Mouse (Mus musculus) heart, embryonic 16.5 days (tissue): ENCODE results near the gene Gpbar1. TPM values are rescaled to one million over a fixed set of nuclear protein-coding genes. Genes with fewer than 3 reads are reported as not detected.

Source experiments
- ATAC-seq: fragments of 200-750 bp; cut with Nextera tagmentation; replicated peaks from 2 replicates; pipeline ENCODE4 v1.8.0; 2017; ENCODE audit warnings: moderate number of reproducible peaks; ENCODE audit not compliant: insufficient read depth, low FRiP score; ENCODE audit errors: extremely low read depth
- H3K27ac ChIP-seq: fragments of 300-500 bp; sonication (generic); 2 replicates; pipeline ENCODE4 v1.5.1; 2014; ENCODE audit warnings: mild to moderate bottlenecking, low read length, control low read depth, moderate library complexity
- H3K27me3 ChIP-seq: fragments of 300-500 bp; sonication (generic); 2 replicates; pipeline ENCODE4 v1.6.1; 2014; ENCODE audit warnings: low read length, mixed read lengths; ENCODE audit not compliant: control insufficient read depth, insufficient read depth
- H3K36me3 ChIP-seq: fragments of 300-500 bp; sonication (generic); 2 replicates; pipeline ENCODE4 v1.6.1; 2014; ENCODE audit not compliant: control insufficient read depth, insufficient read depth
- H3K4me1 ChIP-seq: fragments of 300-500 bp; sonication (generic); 2 replicates; pipeline ENCODE4 v1.6.1; 2014; ENCODE audit warnings: low read length, mixed read lengths; ENCODE audit not compliant: control insufficient read depth, insufficient read depth
- H3K4me2 ChIP-seq: fragments of 300-500 bp; sonication (generic); 2 replicates; pipeline ENCODE4 v1.6.1; 2014; ENCODE audit warnings: low read depth, mild to moderate bottlenecking, control low read depth, low read length
- H3K4me3 ChIP-seq: fragments of 300-500 bp; sonication (generic); 2 replicates; pipeline ENCODE4 v1.5.1; 2014; ENCODE audit warnings: mild to moderate bottlenecking, control low read depth, low read length
- H3K9ac ChIP-seq: fragments of 300-500 bp; sonication (generic); 2 replicates; pipeline ENCODE4 v1.6.1; 2014; ENCODE audit warnings: low read length, control low read depth
- H3K9me3 ChIP-seq: fragments of 300-500 bp; sonication (generic); replicated peaks from 2 replicates; pipeline ENCODE4 v1.6.1; 2016; ENCODE audit warnings: low read length; ENCODE audit not compliant: control insufficient read depth
- whole genome bisulfite sequencing: fragments of 180-500 bp; shearing (Covaris S2); extraction: QIAGEN DNeasy Blood & Tissue Kit; methylation state at CpG from one replicate; pipeline ENCODE4 v1.1.7; 2014; 5-methylcytosine and 5-hydroxymethylcytosine counted together
- polyA plus RNA-seq: library from polyadenylated mRNA; unstranded; fragments of >200 nt; fragmentation: Nextera tagmentation; extraction: Ambion mirVana; gene quantifications from 2 replicates; pipeline ENCODE4 v1.2.1, GENCODE M21; 2015

Gene Gpbar1
- polyA plus RNA-seq, 1 experiment from 2014 or later = 0.30 TPM

DNA sequence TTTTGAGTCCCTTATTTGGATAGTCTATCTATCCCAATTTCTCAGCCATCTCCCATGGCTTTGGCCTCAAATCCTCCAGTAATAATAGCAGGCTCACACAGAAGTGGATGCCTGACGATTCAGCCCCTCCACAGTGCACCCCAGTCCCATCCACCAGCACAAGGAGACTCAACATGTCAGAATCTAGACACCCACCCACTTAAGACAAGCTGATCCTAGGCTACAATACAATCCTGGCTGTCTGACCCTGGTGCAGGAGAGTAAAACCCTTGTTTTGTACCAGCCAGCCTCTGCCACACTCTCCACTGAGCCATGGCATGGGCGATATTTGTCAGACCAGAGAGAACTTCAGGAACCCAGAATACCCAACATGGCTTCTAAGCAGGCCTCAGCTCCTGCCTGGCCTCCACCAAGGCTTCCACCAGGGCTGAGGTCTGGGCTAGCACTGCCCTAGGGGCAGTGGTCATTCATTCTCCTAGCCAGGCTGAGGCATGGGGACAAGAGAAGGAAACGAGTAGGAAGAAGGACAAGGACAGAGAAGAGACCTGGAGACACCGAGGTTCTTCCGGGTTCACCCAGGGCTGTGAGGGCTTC lies 19.9 kb downstream of the Gpbar1 start:
- Histone ChIP-seq H3K27ac (peak overlapping the region; percentile 99), H3K4me1 (peaks cover 91% of the 10 kb centered on the region), H3K4me3 (no peak overlapping the region), H3K9me3 (no peaks in the 10 kb centered on the region), H3K9ac (peak overlapping the region; percentile 39), H3K27me3 (no peaks in the 10 kb centered on the region), H3K36me3 (no peaks in the 10 kb centered on the region), H3K4me2 (no peak overlapping the region)
- WGBS = 73% methylated on average over 5 of the region's 5 CpGs
- ATAC-seq = no peak

- WGBS = 33% methylated on average over 5 of the region's 5 CpGs
- ATAC-seq = no peak
- no peaks in the 10 kb centered on the region for H3K27me3 ChIP-seq
- H3K9me3 ChIP-seq = no peaks in the 10 kb centered on the region
- peak overlapping the region; percentile 56 for H3K9ac ChIP-seq
- H3K36me3 ChIP-seq = no peaks in the 10 kb centered on the region
- peaks cover 85% of the 10 kb centered on the region for H3K4me1 ChIP-seq
- peak overlapping the region; percentile 7; the same call in 1 of the 2 replicates for H3K4me2 ChIP-seq
- H3K27ac ChIP-seq = peak overlapping the region; percentile 84
- no peak overlapping the region for H3K4me3 ChIP-seq
Measured at GRCm38 (mm10) chr1:74298996-74299395, 20.6 kb downstream of the Gpbar1 start.

- H3K9ac ChIP-seq = peak overlapping the region; percentile 50
- no peaks in the 10 kb centered on the region for H3K9me3 ChIP-seq
Measured at GRCm38 (mm10) chr1:74300347-74301110, 22.2 kb downstream of the Gpbar1 start.

DNA sequence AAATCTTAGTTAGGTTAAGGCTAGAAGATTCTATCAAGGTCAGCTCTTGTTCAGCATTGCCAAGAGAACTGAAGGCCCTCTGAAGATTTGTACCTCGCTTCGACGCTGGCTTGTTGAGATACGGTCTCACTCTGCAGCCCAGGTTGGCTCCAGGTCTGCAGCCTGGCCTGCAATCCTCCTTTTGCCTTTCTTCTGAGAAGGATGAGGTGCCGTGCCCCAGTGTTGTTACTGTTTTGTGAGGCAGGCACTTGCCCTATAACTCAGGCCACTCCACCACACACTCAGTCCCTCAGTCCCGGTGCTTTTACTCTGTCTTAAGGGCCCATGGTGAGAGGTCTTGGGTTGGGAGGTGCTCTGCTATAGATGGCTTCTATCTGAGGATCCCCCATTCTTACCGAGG lies 23.9 kb downstream of the Gpbar1 start:
- ATAC-seq = no peak
- 85% methylated on average over 7 of the region's 7 CpGs for WGBS
- no peak overlapping the region for H3K27ac ChIP-seq

More at GRCm38 (mm10) chr1:74300347-74301110, 22.2 kb downstream of the Gpbar1 start:
- Histone ChIP-seq H3K4me3 (no peak overlapping the region), H3K27ac (peak overlapping the region; percentile 75), H3K36me3 (no peaks in the 10 kb centered on the region), H3K4me2 (peak overlapping the region; percentile 27), H3K4me1 (peaks cover 77% of the 10 kb centered on the region), H3K27me3 (no peaks in the 10 kb centered on the region)
- ATAC-seq = no peak
- WGBS = 47% methylated on average over 6 of the region's 6 CpGs

GRCm38 (mm10) chr1:74302835-74303234 lies 24.5 kb downstream of the Gpbar1 start:
- Histone ChIP-seq H3K9me3 (no peaks in the 10 kb centered on the region), H3K4me1 (peaks cover 54% of the 10 kb centered on the region), H3K27ac (peak overlapping the region; percentile 95), H3K4me3 (peak overlapping the region; percentile 85), H3K27me3 (no peaks in the 10 kb centered on the region), H3K4me2 (peak overlapping the region; percentile 83), H3K9ac (peak overlapping the region; percentile 56), H3K36me3 (no peaks in the 10 kb centered on the region)
- ATAC-seq = no peak
- 53% methylated on average over 2 of the region's 2 CpGs for WGBS

More for the DNA sequence above, 23.9 kb downstream of the Gpbar1 start:
- Histone ChIP-seq H3K36me3 (no peaks in the 10 kb centered on the region), H3K4me3 (no peak overlapping the region), H3K4me1 (peaks cover 60% of the 10 kb centered on the region), H3K9me3 (no peaks in the 10 kb centered on the region), H3K9ac (peak overlapping the region; percentile 56), H3K27me3 (no peaks in the 10 kb centered on the region), H3K4me2 (peak overlapping the region; percentile 83)

GRCm38 (mm10) chr1:74303509-74304338 lies 25.4 kb downstream of the Gpbar1 start:
- Histone ChIP-seq H3K4me3 (peak overlapping the region; percentile 85), H3K27me3 (no peaks in the 10 kb centered on the region), H3K9ac (peak overlapping the region; percentile 93), H3K36me3 (no peaks in the 10 kb centered on the region), H3K4me1 (peaks cover 45% of the 10 kb centered on the region), H3K27ac (peak overlapping the region; percentile 95), H3K4me2 (peak overlapping the region; percentile 83), H3K9me3 (no peaks in the 10 kb centered on the region)
- WGBS = 0% methylated on average over 54 of the region's 56 CpGs
- ATAC-seq = peak; percentile 84

- peak overlapping the region; percentile 95 for H3K27ac ChIP-seq
- no peaks in the 10 kb centered on the region for H3K36me3 ChIP-seq
- H3K4me2 ChIP-seq = peak overlapping the region; percentile 83
- ATAC-seq = 0 out of 2 replicates have a peak, but pooled peaks have one; percentile 3
- H3K9me3 ChIP-seq = no peaks in the 10 kb centered on the region
- peaks cover 42% of the 10 kb centered on the region for H3K4me1 ChIP-seq
- H3K9ac ChIP-seq = peak overlapping the region; percentile 93
- H3K27me3 ChIP-seq = no peaks in the 10 kb centered on the region
- WGBS = 11% methylated on average over 12 of the region's 12 CpGs
- peak overlapping the region; percentile 85 for H3K4me3 ChIP-seq
Measured at GRCm38 (mm10) chr1:74304339-74304790, 26.0 kb downstream of the Gpbar1 start.

DNA sequence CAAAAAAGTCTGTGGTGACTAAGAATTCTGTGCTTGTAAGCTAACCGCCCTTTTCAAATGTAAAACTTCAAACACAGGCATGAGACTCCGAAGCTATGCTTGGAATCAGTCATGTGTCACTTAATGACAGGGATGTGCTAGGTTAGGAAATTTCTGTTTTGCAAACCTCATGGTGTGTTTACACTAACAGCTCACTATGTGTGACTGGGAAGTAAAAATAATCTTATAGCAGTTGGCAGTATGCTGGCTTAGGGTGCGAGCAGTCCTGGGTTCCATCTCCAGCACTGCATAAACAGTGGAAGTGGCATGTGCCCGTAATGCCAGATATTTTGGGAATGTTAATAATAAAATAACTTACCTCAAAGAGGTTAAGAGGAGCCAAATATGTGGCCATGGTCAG lies 26.6 kb downstream of the Gpbar1 start:
- H3K9me3 ChIP-seq = no peaks in the 10 kb centered on the region
- 61% methylated on average over 4 of the region's 4 CpGs for WGBS
- no peaks in the 10 kb centered on the region for H3K36me3 ChIP-seq
- H3K4me3 ChIP-seq = no peak overlapping the region
- no peak overlapping the region for H3K4me2 ChIP-seq
- ATAC-seq = no peak
- no peaks in the 10 kb centered on the region for H3K27me3 ChIP-seq
- H3K4me1 ChIP-seq = peaks cover 42% of the 10 kb centered on the region
- peak overlapping the region; percentile 23; the same call in 1 of the 2 replicates for H3K27ac ChIP-seq
- no peak overlapping the region for H3K9ac ChIP-seq
